Mouse (Mus musculus) thymus, postnatal 0 days (tissue): ENCODE results near the gene G430095P16Rik. TPM values are rescaled to one million over a fixed set of nuclear protein-coding genes. Genes with fewer than 3 reads are reported as not detected.

Experiments
- DNase-seq: peaks from one replicate; pipeline ENCODE4 v3.0.0-alpha.2; 2015; ENCODE audit warnings: low spot score
- polyA plus RNA-seq: library from polyadenylated mRNA; unstranded; fragments of >200 nt; fragmentation: Nextera tagmentation; extraction: Ambion mirVana; gene quantifications from 2 replicates; pipeline ENCODE4 v1.2.1, GENCODE M21; 2015

G430095P16Rik gene
- 2.4 and 3.6 TPM in 2 replicates for polyA plus RNA-seq

DNA sequence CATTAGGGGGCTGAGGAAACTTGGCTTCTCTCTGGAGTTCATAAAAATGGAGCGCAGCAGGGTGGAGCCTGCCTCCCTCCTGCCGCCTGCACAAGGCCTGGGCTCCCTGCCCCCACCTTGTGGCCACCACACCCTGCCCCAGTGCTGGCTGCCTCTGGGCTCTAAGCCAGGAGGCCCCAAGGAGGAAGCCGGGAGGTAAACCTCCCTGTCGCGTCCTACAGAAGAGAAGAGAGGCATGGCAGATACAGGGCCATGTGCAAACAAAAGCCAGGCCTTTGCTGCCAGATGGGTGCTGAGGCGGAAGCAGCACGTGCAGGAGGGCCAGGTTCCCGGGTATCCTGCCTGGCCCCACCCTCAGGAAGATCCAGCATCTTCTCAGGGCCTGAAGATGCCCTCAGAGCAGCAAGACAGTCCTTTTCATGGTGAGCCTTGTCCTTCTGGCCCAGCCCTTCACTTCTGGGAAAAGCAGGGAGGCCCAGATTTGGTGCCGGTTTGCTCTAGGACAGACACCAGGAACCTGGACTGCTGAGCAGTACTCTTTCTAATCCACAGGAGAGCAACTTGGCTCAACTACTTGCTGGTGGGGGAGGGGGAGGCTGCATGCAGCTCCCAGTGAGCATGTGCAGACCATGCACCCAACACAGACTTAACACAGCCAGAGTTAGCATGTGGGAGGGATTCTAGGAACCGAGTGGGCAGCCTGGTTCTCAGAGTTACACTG, at the start of gene G430095P16Rik:
TSS of gene G430095P16Rik (plus strand) at position 158 of the 721 bp plus-strand sequence.
- DNase-seq = peak; percentile 59

DNA sequence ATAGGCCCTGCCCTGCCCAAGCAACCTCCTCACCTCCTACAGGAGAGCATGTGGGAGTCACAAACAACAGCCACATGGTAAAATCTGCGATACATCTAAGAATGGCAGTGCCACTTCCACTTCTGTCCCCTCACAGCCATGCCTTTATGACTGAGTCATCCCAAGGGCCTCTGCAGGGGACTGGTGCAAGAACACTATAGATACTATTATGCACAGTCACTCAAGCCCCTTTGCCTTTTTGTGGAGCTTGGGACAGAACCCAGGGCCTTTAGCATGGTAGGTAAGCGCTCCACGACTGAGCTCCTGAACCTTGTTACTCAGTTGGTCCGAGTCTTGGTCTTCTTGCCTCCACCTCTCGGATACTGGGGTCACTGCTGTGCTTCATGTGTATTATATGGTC, 45.5 kb upstream of the G430095P16Rik start:
- no peak for DNase-seq

DNA sequence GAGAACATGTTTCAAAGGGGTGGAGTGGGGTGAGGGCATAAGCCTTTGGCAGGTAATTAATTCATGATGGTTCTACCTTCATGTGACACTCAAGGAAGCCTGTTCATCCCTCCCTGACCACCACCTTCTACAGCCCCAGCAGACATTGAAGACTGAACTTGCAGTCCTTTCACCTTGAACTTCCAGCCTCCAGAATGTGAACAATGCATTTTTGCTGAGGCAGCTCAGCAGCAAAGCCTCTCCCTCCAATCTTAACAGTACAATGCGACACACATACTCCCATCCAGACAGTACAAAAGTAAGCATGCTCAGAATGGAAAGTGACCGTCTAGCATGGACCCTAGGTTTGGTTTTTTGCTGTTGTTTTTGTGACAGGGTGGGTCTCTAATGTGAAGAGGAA, 41.3 kb upstream of the G430095P16Rik start:
- no peak for DNase-seq

DNA sequence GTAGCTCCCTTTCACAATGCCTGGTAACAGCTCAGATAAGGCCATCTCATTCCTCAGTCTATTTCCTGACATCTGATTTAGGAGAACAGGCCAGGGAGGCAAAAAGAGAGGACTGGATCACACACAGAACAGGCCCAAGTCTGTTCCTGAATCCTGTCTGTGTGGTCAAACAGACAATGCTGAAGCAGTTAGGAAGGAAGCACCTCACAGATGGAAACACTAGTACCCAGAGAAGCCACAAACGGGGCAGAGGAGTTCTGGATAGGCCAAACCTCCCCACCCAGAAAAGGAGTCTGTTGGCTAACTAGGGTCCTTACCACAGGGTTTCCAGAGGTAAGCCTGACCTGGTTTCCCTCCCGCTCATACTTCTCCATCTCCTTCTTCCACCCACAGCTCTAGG, 40.5 kb upstream of the G430095P16Rik start:
- DNase-seq = no peak

DNA sequence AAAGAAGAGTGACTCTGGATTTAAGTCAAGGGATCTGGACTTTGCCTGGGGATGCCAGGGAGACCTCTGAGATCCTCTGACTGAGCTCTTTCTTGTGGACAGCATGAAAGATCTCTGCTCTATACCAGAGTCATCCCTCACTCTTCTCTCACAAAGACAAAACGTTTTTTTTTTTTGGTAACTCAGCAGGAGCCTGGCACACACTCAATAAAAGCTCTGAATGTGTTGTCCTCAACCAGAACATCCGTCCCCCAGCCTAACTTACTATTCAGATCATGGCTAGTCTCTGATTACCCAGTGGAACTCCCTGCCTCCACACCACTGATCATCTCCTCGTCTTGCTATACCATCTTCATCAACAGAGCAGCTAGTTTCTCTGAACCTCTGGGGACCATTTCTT, 38.3 kb upstream of the G430095P16Rik start:
- no peak for DNase-seq

DNA sequence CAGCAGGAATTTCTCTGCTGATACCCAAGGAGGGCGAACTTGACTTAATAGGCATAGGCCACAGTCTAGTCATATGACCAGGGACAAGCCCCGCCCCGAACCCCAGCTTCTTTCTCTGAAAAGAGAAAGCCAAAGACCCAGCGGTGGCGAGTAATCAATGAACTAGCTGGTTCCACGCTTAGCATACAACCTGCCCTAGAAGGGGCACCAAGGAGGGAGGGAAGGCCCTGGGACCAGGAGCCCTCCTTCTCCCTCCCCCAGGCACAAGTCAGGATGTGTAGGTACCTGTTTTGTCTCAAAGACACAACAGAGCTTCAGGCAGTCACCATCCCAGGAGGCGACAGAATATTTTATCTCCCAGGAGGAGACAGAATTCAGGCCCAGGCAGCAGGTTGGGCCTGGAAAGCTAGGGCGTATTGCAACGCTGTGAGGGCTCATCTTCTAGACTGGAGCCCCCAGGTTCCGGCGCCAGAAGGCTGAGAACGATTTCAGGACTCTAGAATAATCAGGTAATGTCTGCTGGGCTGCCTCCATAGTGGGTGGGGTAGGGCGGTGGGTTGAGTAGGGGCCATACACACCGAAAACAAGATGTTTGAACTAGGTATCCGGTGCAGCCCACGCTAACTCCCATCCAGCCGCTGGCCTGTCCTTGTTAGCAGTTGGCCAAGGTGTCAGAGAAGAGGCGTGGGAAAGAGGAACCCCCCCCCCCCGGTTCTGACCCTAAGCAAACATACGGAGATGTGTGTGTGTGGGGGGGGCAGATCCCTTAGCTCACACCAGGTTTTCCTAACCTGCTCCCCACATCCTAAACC, 36.4 kb upstream of the G430095P16Rik start, which contains the start of gene Trmt1:
TSS of gene Trmt1 (plus strand) at position 117 of the 812 bp plus-strand sequence.
- DNase-seq = no peak

DNA sequence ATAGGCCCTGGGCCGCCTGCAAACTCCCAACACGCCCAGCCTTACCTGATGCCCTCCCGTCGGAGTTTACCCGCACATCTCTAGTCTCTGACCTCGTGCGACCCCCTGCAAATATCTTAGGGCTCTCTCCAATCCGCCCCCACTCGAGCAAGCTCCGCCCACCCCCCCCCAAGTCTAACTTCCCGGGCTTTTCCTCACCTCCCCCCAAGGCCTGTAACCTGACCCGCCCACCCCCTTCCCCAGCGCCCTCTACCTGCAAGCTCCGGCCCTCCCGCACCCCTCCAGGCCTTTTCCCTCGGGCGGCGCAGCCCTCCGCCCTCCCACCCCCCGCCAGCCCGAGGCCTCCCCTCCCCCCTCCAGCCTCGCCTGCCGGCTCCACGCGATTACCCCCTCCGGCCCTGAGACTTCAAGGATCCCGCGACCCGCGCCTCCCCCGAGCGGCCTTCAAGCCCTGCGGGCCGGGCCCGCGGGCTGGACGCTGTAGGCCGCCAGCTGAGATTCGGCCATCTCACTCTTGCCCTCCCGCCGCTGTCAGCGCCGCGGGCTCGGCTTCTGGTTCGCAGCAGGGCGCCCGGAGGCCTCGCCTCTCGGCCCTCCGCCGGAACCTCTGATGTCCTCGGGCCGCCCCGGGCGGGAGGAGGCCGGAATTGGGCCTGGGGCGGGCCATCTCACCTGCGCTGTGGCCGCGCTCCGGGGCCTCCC, 35.7 kb upstream of the G430095P16Rik start:
- peak; percentile 31 for DNase-seq

DNA sequence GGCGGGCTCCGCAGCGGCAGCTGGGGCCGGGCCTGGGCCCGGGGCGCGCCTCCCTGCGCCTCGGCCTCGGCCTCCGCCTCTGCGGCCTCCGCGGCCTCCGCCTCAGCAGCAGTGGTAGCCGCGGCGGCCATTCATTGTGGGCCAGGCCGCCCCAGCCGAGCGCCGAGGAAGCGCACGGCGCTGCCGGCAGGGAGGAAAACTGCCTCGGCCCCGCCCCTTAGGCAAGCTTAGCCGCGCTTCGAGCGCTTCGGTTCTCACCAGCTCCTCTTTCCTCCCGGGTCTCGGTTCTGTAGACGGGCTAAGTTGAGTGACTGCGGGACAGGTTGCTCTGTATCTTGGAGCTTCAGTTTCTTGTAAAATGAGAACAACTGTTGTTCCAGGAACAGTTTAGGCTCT, 35.1 kb upstream of the G430095P16Rik start, which contains the start of gene Nacc1:
TSS of gene Nacc1 (minus strand) at position 158 of the 396 bp plus-strand sequence.
- peak; percentile 87 for DNase-seq

DNA sequence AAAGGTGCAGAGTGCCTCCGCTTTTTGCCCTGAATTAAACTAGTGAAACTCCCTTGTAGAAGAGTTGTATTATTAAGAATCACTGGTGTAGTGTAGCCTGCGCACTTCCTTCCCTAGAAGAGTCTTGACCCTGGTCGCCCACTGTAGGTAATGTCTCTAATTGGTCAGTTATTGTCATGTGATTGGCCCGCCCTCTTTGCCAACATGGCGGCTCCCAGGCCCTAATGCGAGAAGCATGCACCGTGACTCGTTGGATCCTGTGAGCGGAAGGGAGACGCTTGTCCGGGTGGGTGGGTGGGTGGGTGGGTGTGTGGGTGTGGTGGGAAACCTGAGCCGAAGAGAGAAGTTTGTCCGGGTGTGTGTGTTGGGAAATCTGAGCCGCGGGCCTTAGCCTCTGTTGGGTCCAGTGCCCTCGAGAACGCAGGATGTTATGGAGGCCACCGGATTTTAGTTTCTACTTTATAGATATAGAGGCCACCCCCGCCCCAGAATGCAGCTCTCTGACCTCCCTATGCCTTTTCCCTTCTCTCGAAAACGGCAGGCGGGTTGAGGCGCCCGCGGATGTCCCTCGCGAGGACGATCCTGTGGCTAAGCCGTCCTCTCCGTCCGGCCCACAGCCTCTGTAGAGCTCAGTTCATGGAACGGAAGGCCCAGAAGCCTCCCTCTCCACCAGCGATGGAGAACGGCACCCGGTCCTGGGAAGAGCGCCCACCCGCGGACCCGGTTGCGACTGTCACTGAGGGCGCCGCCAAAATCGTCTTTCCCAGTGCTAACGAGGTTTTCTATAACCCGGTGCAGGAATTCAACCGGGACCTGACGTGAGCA, 33.5 kb upstream of the G430095P16Rik start:
- DNase-seq = peak; percentile 85

DNA sequence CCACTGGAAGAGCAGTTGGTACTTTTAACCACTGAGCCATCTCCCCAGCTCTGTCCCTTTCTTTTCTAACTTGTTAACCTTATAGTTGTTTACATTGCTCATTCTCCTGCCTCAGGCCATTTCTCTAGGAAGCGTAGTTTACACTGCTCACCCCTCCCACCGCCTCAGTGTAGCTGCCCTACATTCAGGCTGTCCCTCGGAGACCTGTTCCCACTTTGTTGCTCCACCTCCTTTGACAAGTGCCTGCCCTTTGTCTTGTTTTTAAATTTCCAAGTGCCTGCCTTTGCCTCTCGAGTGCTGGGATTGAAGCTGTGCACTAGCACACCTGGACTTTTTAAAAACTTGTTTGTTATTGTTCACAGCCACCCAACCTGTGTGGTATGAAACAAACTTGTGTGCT, 29.5 kb upstream of the G430095P16Rik start:
- no peak for DNase-seq

DNA sequence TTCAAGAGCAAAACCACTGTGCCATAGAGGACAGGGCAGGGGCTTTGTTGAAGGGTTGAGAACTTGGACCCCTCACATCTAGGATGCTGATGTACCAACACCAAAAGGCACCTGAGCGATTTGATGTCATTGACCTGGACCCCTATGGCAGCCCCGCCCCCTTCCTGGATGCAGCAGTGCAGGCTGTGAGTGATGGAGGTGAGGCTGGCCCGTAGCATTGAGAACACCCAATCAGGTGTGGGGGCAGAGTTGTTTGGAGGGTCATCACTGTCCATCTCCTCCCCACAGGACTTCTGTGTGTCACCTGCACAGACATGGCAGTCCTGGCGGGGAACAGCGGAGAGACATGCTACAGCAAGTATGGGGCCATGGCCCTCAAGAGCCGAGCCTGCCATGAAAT, 27.7 kb upstream of the G430095P16Rik start:
- DNase-seq = no peak

DNA sequence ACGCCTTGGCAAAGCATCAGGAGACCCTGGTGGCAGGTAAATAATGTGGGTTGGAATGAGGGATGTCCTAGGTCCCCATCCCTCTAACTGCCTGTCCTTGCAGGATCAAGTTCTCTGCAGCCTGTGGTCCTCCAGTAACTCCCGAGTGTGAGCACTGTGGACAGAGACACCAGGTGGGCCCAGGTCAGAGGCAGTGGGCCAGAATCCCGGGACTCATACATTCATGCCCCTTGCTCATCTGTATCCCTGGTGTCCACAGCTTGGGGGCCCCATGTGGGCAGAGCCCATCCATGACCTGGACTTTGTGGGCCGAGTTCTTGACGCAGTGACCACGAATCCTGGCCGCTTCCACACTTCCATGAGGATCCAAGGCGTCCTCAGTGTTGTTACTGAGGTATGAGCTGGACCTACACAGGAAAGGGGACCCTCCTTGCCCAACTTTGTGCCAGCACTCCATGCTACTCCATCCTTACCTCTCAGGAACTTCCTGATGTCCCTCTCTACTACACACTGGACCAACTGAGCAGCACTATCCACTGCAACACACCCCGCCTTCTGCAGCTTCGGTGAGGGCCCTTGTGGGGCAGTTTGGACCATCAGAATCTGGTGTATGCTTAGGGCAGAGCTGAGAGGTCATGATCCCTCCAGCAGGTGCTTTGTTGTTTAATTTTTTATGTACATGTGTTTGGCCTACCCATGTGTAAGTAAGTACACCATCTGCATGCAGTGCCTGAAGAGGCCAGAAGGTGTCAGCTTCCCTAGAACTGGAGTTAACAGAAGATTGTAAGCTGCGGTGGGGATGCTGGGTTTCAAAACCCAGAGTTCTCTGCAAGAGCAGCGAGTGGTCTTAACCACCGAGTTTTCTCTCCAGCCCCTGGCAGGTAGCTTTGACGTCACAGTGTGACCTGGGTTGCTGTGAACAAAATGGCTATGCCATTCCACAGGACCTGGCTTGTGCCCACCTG, 25.4 kb upstream of the G430095P16Rik start:
- peak; percentile 83 for DNase-seq

DNA sequence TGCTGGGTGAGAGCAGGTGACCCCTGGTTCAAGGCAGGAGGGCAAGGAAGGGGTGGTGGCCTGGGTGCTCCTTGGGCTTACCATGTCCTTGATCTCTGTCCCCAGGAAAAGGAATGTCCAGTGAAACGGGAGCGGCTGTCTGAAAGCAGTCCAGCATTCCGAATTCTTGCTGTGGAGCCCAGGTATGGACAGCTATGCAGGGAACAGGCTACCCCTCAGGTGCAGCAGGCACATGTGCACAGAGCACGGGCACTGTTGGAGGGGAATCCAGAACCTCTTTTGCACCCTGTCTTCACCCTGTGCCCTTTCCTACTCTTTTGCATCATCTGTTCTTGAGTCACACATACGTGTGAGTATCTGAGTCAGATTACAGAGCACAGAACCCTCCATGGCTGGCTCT, 24.5 kb upstream of the G430095P16Rik start:
- DNase-seq = no peak

DNA sequence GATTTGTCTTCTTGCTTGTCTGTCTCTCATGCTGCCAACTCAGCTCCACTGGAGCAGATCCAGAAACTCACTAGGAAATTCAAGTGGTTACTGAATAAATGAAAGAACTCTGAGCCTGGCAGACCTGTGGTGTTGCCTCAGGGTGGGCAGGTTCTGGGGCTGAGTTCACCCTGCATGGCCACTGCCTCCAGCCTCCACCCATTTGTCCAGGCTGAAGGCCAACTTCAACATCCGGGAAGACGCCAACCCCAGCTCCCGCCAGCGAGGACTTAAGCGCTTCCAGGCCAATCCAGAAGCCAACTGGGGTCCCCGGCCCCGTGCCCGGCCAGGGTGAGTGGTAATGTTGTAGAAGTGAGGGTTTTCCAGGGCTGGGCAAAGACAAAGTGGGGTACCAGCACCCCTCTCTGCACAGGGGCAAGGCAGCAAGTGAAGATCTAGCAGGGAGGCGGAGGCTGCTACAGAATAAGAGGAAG, 23.8 kb upstream of the G430095P16Rik start:
- no peak for DNase-seq

DNA sequence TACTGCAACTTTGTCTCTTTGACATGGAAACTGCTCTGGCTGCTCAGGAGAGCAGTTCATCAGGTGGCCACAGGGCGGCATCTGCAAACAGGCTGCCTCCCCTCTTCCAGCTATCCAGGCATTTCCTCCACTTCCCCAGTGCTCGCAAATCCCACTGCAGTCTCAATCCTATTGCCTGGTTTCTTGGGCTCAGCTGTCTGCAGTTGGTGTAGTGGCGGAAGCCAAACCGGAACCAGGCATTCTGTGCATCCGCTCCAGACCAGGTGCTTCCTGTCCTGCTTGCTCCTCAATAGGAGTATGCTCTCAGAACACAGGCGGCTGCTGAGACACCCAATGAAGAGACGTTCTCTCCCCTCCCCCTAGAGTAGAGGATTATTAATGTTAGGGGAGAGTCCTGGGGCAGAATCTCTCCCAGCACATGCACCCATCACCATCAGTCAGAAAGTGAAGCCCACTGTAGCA, 22.9 kb upstream of the G430095P16Rik start:
- DNase-seq = peak; percentile 85

DNA sequence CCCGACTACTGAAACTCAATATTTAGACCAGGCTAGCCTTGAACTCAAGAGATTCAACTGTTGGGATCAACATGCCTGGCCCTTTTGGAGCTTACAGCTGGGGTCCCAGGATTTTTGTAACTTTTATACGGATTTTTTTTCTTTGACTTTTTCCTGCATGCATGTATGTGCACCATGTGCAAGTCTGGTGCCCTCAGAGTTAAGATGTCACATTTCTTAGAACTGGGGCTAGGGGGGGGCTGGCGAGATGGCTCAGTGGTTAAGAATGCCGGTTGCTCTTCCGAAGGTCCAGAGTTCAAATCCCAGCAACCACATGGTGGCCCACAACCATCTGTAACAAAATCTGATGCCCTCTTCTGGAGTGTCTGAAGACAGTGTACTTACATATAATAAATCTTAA, 22.3 kb upstream of the G430095P16Rik start:
- peak; percentile 46 for DNase-seq

DNA sequence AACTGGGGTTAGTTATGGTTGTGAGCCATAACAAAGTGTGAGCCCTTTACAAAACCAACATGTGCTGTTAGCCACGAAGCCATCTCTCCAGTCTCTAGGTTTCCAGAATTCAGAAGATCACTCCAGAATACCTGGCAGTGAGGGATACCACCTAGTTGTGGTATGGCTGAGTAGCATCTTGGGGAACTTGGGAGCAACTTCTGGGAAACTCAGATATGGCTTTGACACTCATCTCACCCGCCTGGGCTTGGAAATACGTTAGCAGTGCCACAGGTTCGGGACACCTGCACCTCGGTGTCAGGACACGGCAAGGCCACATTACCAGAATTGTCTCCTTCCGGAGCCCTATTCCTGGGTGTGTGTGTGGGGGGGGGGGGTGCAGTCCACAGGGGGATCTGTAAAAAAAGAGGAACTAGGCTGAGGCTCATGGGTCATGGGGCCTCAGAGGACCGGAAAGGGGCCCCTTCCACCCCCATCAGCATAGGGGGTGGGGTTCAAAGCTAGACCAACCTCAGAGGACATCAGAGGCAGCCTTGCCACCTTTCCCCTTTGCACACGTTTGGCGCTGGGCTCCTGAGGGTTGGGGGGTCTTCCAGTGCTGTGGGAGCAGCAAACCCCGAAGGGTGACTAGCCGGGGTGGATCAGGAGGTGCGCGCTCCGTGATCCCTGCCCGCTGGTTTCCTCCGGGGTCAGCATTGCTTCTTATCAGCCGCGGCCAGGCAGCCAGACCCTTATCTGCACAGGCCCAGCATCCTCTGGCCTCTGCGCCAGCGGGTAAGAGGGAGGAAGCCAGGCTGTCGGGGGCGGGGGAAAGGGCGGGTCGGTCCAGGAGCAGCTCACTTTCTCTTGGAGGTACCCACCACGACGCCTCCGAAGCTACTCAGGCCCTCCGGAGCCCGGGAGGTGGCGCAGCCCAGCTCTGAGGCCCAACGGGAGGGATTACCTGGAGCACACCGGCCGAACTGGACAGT, 21.6 kb upstream of the G430095P16Rik start, which contains the start of gene Lyl1:
TSS of gene Lyl1 (plus strand) at position 517 of the 971 bp plus-strand sequence.
- DNase-seq = peak; percentile 58

DNA sequence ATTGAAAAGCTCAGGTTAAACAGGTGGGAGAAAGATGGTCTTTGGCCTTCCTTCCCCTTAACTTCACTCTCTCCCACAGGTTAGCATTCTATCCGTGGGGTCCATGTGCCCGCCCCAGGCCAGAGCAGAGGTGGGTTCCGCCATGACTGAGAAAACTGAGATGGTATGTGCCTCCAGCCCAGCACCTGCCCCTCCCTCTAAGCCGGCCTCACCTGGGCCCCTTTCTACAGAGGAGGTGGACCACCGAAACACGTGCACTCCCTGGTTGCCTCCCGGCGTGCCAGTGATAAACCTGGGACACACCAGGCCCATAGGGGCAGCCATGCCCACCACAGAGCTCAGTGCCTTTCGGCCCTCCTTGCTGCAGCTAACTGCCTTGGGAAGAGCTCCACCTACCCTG, 20.2 kb upstream of the G430095P16Rik start:
- DNase-seq = no peak
